Mouse (Mus musculus): ENCODE data around the gene Skil. TPM values are rescaled to one million over a fixed set of nuclear protein-coding genes. Genes with fewer than 3 reads are reported as not detected.

Skil gene
- polyA plus RNA-seq (2015; fragmentation: Nextera tagmentation; extraction: Ambion mirVana): 14.2 and 15.9 TPM in 2 replicates

DNA sequence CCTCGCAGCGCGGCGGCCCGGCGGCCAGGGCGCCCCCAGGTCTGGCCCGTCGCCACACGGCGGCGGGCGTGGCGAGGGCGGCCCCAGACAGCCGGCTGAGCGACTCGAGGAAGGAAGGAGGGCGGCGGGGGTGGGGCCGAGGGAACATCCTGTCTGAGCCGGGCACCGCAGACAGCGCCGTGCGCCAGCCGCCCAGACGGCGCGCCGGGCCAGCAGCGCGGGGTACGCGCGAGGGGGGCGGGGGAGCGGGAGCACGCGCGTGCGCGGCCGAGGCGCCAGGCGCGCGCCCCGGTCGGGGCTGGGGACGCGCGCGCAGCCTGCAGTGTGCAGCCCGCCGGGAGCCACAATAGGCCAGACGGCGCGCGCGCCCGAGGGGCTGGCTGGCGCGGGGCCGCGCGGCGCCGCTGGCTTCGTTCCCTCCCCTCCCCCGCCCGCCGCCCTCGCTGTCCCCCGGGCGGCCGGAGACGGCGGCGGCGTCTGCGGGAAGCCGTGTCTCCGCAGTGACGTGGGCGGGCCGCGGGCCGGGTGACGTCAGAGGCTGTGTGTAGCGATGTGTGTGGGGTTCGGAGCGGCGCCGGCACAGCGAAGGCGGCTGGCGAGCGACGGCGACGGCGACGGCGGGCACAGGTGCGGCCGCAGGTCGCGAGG is at the start of gene Skil:
Skil (plus strand) TSS at position 528 of the 648 bp plus-strand sequence.
- peak; percentile 96 for ATAC-seq

DNA sequence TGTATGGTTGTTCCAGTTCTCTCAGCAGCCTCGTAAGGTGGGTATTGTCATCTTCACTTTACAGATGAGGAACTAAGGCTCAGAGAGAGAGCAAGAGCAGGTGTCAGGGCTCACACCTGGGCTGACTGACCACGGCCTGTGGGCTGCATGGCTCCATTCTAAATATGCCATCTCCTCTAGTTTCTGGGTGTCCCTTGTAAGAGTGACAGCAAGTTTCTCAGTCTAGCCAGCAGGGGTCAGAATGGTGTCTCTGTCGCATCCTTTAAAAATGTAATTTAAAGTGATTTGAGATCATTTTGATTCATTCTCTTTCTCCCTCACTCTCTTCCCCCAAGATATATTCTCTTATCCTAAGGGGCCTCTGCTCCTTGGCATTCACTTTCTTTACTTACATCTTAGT is 47.6 kb upstream of the Skil start:
- H3K9ac ChIP-seq (ENCODE audit: low read depth, low read length): no peak overlapping the region
- WGBS: 70% methylated on average over 3 of the region's 3 CpGs
- H3K4me1 ChIP-seq (ENCODE audit: control insufficient read depth, insufficient read depth, low read length): no peaks in the 10 kb centered on the region
- no peak for ATAC-seq
- H3K27ac ChIP-seq (ENCODE audit: low read length): no peak overlapping the region
- H3K36me3 ChIP-seq (ENCODE audit: control insufficient read depth, insufficient read depth, low read length): peaks cover 2% of the 10 kb centered on the region
- no peak overlapping the region for H3K4me2 ChIP-seq (ENCODE audit: low read depth, low read length)
- no peak overlapping the region for H3K4me3 ChIP-seq (ENCODE audit: low read length)
- H3K27me3 ChIP-seq (replicated peaks; ENCODE audit: control insufficient read depth, insufficient read depth, low read length): no peaks in the 10 kb centered on the region
- no peaks in the 10 kb centered on the region for H3K9me3 ChIP-seq (ENCODE audit: control insufficient read depth, low read length)

More for the DNA sequence above, at the start of gene Skil:
- Histone ChIP-seq H3K27me3 (replicated peaks; ENCODE audit: control insufficient read depth, insufficient read depth, low read length) (no peaks in the 10 kb centered on the region), H3K4me2 (ENCODE audit: low read depth, low read length) (peak within 1 kb of the TSS; percentile 75), H3K36me3 (ENCODE audit: control insufficient read depth, insufficient read depth, low read length) (no peaks in the 10 kb centered on the region), H3K9ac (ENCODE audit: low read depth, low read length) (peak within 1 kb of the TSS; percentile 94), H3K27ac (ENCODE audit: low read length) (peak within 1 kb of the TSS; percentile 99), H3K4me1 (ENCODE audit: control insufficient read depth, insufficient read depth, low read length) (peaks cover 23% of the 10 kb centered on the region), H3K9me3 (ENCODE audit: control insufficient read depth, low read length) (no peaks in the 10 kb centered on the region; the same call in 1 of the 2 replicates), H3K4me3 (ENCODE audit: low read length) (peak within 1 kb of the TSS; percentile 92)
- WGBS: 0% methylated on average over 72 of the region's 109 CpGs

DNA sequence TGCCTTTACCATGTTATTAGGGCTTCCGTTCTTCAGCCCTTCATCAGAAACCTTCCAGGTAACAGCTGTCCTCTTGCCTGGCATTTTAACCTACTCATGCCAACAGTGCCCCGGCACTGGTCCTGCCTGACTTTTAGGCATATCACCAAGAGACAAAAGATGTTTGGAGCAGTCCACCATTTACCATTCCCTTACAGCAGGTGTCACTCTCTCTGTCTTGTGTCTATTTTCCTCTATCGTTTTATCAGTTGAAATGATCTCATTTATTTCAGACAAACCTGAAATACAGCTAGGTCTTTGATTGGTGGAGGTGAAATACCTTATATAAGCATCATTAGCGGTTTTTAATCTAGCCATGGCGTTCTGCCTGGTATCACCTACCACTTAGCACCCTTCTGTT is 45.8 kb upstream of the Skil start:
- Histone ChIP-seq H3K4me3 (ENCODE audit: low read length) (no peak overlapping the region), H3K4me1 (ENCODE audit: control insufficient read depth, insufficient read depth, low read length) (no peaks in the 10 kb centered on the region), H3K9ac (ENCODE audit: low read depth, low read length) (no peak overlapping the region), H3K4me2 (ENCODE audit: low read depth, low read length) (no peak overlapping the region), H3K9me3 (ENCODE audit: control insufficient read depth, low read length) (no peaks in the 10 kb centered on the region), H3K27me3 (replicated peaks; ENCODE audit: control insufficient read depth, insufficient read depth, low read length) (no peaks in the 10 kb centered on the region), H3K27ac (ENCODE audit: low read length) (no peak overlapping the region), H3K36me3 (ENCODE audit: control insufficient read depth, insufficient read depth, low read length) (no peaks in the 10 kb centered on the region; the same call in 1 of the 2 replicates)
- no peak for ATAC-seq
- 88% methylated on average over 5 of the region's 5 CpGs for WGBS

DNA sequence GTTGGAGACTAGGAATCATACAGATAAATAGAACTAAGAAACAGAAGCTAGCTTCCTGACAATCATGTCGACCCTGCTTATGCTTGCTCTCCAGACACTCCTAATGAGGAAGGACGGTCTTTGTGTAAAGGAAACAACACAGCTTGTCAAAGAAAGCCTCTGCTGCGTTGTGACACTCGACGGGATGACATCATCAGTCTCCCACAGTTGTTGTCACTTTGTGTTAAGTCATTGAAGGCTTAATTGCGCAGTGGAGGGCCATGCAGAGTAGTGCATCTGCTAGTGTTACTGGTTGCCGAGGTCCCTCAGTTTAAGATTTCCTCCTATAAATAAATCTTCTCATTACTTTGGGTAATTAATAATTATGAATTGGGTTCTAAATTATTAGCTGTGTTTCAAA is 44.5 kb upstream of the Skil start:
- no peaks in the 10 kb centered on the region for H3K9me3 ChIP-seq (ENCODE audit: control insufficient read depth, low read length)
- no peaks in the 10 kb centered on the region for H3K4me1 ChIP-seq (ENCODE audit: control insufficient read depth, insufficient read depth, low read length)
- H3K27me3 ChIP-seq (replicated peaks; ENCODE audit: control insufficient read depth, insufficient read depth, low read length): no peaks in the 10 kb centered on the region
- no peak overlapping the region for H3K27ac ChIP-seq (ENCODE audit: low read length)
- no peak overlapping the region for H3K9ac ChIP-seq (ENCODE audit: low read depth, low read length)
- H3K4me2 ChIP-seq (ENCODE audit: low read depth, low read length): no peak overlapping the region
- H3K4me3 ChIP-seq (ENCODE audit: low read length): no peak overlapping the region
- H3K36me3 ChIP-seq (ENCODE audit: control insufficient read depth, insufficient read depth, low read length): no peaks in the 10 kb centered on the region; the same call in 1 of the 2 replicates
- ATAC-seq: no peak
- 74% methylated on average over 7 of the region's 7 CpGs for WGBS

DNA sequence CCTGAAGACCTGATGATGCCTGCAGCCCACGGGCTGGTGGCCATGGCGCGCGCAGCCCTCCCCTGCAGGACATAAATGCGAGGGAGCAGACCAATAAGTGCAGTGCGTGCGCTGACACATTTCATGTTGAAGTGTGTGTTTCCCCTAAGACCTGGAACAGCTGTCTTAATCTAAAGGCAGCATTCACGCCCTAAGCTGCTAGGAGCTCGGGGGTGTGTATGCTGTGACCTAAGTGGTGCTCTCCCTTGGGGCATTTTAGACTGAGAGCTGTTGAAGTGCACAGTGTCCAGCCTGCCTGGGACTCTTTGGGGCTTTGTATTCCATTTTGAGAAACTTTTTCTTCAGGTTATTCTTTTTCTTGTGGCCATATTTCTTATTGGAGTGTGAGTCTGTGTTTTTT is 43.1 kb upstream of the Skil start:
- 84% methylated on average over 9 of the region's 9 CpGs for WGBS
- Histone ChIP-seq H3K4me3 (ENCODE audit: low read length) (no peak overlapping the region), H3K36me3 (ENCODE audit: control insufficient read depth, insufficient read depth, low read length) (no peaks in the 10 kb centered on the region; the same call in 1 of the 2 replicates), H3K27ac (ENCODE audit: low read length) (no peak overlapping the region), H3K9me3 (ENCODE audit: control insufficient read depth, low read length) (no peaks in the 10 kb centered on the region), H3K27me3 (replicated peaks; ENCODE audit: control insufficient read depth, insufficient read depth, low read length) (no peaks in the 10 kb centered on the region), H3K4me2 (ENCODE audit: low read depth, low read length) (no peak overlapping the region), H3K9ac (ENCODE audit: low read depth, low read length) (no peak overlapping the region), H3K4me1 (ENCODE audit: control insufficient read depth, insufficient read depth, low read length) (no peaks in the 10 kb centered on the region)
- no peak for ATAC-seq

DNA sequence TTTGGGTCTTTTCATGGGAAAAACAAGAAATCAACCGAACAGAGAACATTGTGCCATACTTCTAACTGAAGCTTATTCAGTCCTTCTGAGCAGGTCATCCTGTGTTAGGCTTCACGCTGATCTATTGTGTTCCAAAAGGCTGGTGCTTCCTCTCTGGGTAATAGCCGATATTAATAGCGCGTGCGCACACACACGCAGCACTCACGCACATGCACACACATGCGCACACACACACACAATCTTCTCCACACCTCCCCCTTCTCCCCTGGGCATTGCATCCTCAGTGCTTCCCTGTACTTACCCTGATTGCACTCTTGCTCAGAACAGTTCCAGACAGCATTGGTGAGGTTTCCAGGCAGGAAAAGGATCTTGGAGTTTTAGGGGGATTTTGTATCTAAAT is 41.7 kb upstream of the Skil start:
- no peak for ATAC-seq
- WGBS: 91% methylated on average over 9 of the region's 9 CpGs
- H3K4me1 ChIP-seq (ENCODE audit: control insufficient read depth, insufficient read depth, low read length): no peaks in the 10 kb centered on the region

DNA sequence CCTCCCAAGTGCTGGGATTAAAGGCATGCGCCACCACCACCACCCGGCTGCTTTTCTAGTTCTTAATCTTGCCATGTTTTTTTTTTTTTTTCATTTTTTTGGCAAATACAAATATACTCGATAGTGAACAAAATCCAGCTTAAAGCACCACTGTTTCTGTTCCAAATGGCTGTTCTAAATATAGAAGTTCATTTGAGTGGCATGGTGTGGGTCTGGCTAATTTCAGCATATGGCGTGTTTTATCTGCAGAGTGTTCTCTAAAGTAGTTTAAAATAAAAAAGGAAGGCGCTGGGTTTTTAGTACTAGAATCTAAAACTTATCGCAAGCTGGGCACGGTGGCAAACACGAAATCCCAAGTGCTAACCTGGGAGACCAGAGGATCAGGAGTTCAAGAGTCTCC is 40.0 kb upstream of the Skil start:
- no peaks in the 10 kb centered on the region for H3K9me3 ChIP-seq (ENCODE audit: control insufficient read depth, low read length)
- no peak for ATAC-seq
- no peaks in the 10 kb centered on the region for H3K27me3 ChIP-seq (replicated peaks; ENCODE audit: control insufficient read depth, insufficient read depth, low read length)
- no peaks in the 10 kb centered on the region; the same call in 1 of the 2 replicates for H3K36me3 ChIP-seq (ENCODE audit: control insufficient read depth, insufficient read depth, low read length)
- no peak overlapping the region for H3K9ac ChIP-seq (ENCODE audit: low read depth, low read length)
- H3K4me1 ChIP-seq (ENCODE audit: control insufficient read depth, insufficient read depth, low read length): no peaks in the 10 kb centered on the region
- no peak overlapping the region for H3K4me3 ChIP-seq (ENCODE audit: low read length)
- H3K4me2 ChIP-seq (ENCODE audit: low read depth, low read length): no peak overlapping the region
- no peak overlapping the region for H3K27ac ChIP-seq (ENCODE audit: low read length)
- WGBS: 78% methylated on average over 8 of the region's 8 CpGs

More for the DNA sequence above, 41.7 kb upstream of the Skil start:
- Histone ChIP-seq H3K4me2 (ENCODE audit: low read depth, low read length) (no peak overlapping the region), H3K27ac (ENCODE audit: low read length) (no peak overlapping the region), H3K9ac (ENCODE audit: low read depth, low read length) (no peak overlapping the region), H3K9me3 (ENCODE audit: control insufficient read depth, low read length) (no peaks in the 10 kb centered on the region), H3K4me3 (ENCODE audit: low read length) (no peak overlapping the region), H3K36me3 (ENCODE audit: control insufficient read depth, insufficient read depth, low read length) (no peaks in the 10 kb centered on the region; the same call in 1 of the 2 replicates), H3K27me3 (replicated peaks; ENCODE audit: control insufficient read depth, insufficient read depth, low read length) (no peaks in the 10 kb centered on the region)

DNA sequence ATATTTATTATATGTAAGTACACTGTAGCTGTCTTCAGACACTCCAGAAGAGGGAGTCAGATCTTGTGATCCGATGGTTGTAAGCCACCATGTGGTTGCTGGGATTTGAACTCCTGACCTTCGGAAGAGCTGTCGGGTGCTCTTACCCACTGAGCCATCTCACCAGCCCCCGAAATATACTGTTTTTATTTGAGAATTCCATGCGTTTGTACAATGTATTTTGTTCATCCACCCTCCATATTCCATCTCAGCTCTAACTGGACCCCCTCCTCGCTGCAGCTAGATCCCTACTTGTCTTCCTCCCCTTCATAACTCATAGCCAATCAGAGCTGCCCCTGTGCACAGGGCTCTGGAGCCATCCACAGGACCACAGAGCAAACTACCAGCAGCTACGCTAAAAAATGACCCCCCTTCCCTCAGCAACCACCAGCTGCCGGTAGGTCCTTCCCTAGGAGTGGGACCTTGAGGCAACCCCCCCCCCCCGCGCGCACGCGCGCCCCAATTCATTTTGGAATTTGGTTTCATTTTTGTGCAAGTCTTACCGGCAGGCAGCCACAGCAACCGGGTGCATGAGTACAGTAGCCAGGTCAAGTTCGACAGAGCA is 38.7 kb upstream of the Skil start:
- H3K9ac ChIP-seq (ENCODE audit: low read depth, low read length): peak overlapping the region; percentile 63
- peak overlapping the region; percentile 53 for H3K4me3 ChIP-seq (ENCODE audit: low read length)
- H3K27ac ChIP-seq (ENCODE audit: low read length): peak overlapping the region; percentile 39; the same call in 1 of the 2 replicates
- no peaks in the 10 kb centered on the region for H3K9me3 ChIP-seq (ENCODE audit: control insufficient read depth, low read length)
- peak overlapping the region; percentile 71 for H3K4me2 ChIP-seq (ENCODE audit: low read depth, low read length)
- ATAC-seq: peak; percentile 63
- no peaks in the 10 kb centered on the region; the same call in 1 of the 2 replicates for H3K36me3 ChIP-seq (ENCODE audit: control insufficient read depth, insufficient read depth, low read length)
- H3K27me3 ChIP-seq (replicated peaks; ENCODE audit: control insufficient read depth, insufficient read depth, low read length): no peaks in the 10 kb centered on the region
- H3K4me1 ChIP-seq (ENCODE audit: control insufficient read depth, insufficient read depth, low read length): no peaks in the 10 kb centered on the region
- WGBS: 20% methylated on average over 17 of the region's 17 CpGs

DNA sequence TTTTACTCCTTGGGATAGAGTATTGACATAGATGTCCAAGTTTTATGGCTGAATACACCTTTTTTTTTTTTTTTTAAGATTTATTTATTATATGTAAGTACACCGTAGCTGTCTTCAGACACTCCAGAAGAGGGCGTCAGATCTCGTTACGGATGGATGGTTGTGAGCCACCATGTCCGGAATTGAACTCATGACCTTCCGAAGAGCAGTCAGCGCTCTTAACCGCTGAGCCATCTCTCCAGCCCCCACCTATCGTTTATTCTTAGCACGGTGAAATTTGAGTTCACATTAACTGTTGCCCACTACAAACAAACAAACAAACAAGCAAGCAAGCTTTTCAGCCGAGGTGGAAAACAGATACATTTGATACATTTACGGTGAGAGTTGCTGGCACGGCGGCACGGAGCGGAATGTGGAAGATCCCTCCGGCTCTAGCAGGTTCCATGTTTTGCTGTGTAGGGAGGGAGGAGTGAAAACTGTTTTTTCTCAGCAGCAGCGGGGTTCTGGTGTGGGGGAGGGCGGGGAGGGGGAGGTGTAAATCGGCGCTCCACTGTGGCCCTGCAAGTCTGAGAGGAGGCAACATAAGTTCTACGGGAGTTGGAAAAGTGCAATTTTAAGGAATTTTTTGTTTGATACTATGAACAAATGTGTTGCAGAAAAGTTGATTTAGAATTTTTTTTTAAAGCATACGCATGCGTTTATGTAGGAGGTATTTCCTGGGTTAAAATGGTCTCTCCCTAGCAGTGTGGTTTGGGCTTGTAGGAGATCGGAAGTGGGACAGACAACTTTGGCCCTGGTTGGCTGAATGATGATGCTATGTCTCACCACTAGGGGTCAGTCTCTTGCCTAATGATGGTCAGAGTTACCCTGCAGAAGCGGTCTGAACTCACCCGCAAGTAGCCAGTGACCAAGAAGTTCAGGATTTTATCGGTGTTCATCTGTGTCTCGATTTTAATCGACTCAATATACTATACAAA is 37.9 kb upstream of the Skil start:
- H3K4me1 ChIP-seq (ENCODE audit: control insufficient read depth, insufficient read depth, low read length): no peaks in the 10 kb centered on the region
- H3K36me3 ChIP-seq (ENCODE audit: control insufficient read depth, insufficient read depth, low read length): no peaks in the 10 kb centered on the region
- no peaks in the 10 kb centered on the region for H3K27me3 ChIP-seq (replicated peaks; ENCODE audit: control insufficient read depth, insufficient read depth, low read length)
- peak overlapping the region; percentile 81 for H3K27ac ChIP-seq (ENCODE audit: low read length)
- WGBS: 3% methylated on average over 30 of the region's 30 CpGs
- no peaks in the 10 kb centered on the region for H3K9me3 ChIP-seq (ENCODE audit: control insufficient read depth, low read length)
- H3K4me2 ChIP-seq (ENCODE audit: low read depth, low read length): peak overlapping the region; percentile 71
- peak overlapping the region; percentile 63 for H3K9ac ChIP-seq (ENCODE audit: low read depth, low read length)
- peak; percentile 88 for ATAC-seq
- H3K4me3 ChIP-seq (ENCODE audit: low read length): peak overlapping the region; percentile 53
